Mouse (Mus musculus) liver, embryonic 13.5 days (tissue): ENCODE measurements around the gene Caln1. TPM values are rescaled to one million over a fixed set of nuclear protein-coding genes. Genes with fewer than 3 reads are reported as not detected.

Experiments used
- ATAC-seq: fragments of 200-750 bp; cut with Nextera tagmentation; 2 replicates; pipeline ENCODE4 v1.8.0; 2017; ENCODE audit warnings: low read depth, mild to moderate bottlenecking, moderate number of reproducible peaks, moderate library complexity
- DNase-seq: peaks from one replicate; pipeline ENCODE4 v3.0.0; 2022
- H3K27ac ChIP-seq: fragments of 300-500 bp; sonication (generic); 2 replicates; pipeline ENCODE4 v1.5.1; 2015; ENCODE audit warnings: moderate library complexity, mild to moderate bottlenecking, inconsistent platforms
- H3K27me3 ChIP-seq: fragments of 300-500 bp; sonication (generic); 2 replicates; pipeline ENCODE4 v1.6.1; 2015; ENCODE audit warnings: mild to moderate bottlenecking, inconsistent platforms
- H3K36me3 ChIP-seq: fragments of 300-500 bp; sonication (generic); 2 replicates; pipeline ENCODE4 v1.6.1; 2015; ENCODE audit warnings: mild to moderate bottlenecking, inconsistent platforms
- H3K4me1 ChIP-seq: fragments of 300-500 bp; sonication (generic); replicated peaks from 2 replicates; pipeline ENCODE4 v1.6.1; 2015; ENCODE audit warnings: inconsistent platforms
- H3K4me2 ChIP-seq: fragments of 300-500 bp; sonication (generic); 2 replicates; pipeline ENCODE4 v1.6.1; 2015; ENCODE audit warnings: inconsistent platforms, mild to moderate bottlenecking, moderate library complexity
- H3K4me3 ChIP-seq: fragments of 300-500 bp; sonication (generic); replicated peaks from 2 replicates; pipeline ENCODE4 v1.5.1; 2015; ENCODE audit warnings: mild to moderate bottlenecking, inconsistent platforms
- H3K9ac ChIP-seq: fragments of 300-500 bp; sonication (generic); 2 replicates; pipeline ENCODE4 v1.6.1; 2015; ENCODE audit warnings: mild to moderate bottlenecking, inconsistent platforms
- H3K9me3 ChIP-seq: fragments of 300-500 bp; sonication (generic); replicated peaks from 2 replicates; pipeline ENCODE4 v1.6.1; 2016; ENCODE audit warnings: inconsistent platforms
- WGBS: fragments of 180-500 bp; shearing (Covaris S2); methylation state at CpG from one replicate; pipeline ENCODE4 v1.1.7; 2015; ENCODE audit not compliant: insufficient replicate concordance; 5-methylcytosine and 5-hydroxymethylcytosine counted together
- polyA plus RNA-seq: library from polyadenylated mRNA; unstranded; fragments of >200 nt; fragmentation: Nextera tagmentation; extraction: Ambion mirVana; gene quantifications from 2 replicates; pipeline ENCODE4 v1.2.1, GENCODE M21; 2015

Gene Caln1
- polyA plus RNA-seq, 1 experiment from 2014 or later = not detected

DNA sequence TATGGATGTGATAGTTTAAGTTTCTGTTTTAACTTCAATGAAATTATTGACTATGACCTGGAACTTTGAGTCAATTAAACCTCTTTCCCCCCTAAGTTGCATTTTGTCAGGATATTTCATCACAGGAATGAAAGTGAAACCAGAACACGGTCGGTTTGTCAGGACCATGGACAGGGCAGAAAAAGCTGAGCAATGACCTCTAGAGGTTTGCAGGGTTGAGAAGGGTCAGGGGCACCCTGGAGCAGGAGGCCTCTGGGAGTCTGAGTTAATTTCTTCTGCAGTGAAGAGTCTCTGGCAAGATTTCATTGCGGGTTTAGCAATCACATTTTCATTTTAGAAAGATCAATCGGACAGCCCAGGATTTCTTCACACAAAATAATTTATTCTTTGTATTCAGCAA is 184.7 kb downstream of the Caln1 start:
- H3K9me3 ChIP-seq = peaks cover 13% of the 10 kb centered on the region
- no peaks in the 10 kb centered on the region for H3K4me1 ChIP-seq
- H3K4me2 ChIP-seq = no peak overlapping the region
- DNase-seq = no peak
- no peak for ATAC-seq
- WGBS = 48% methylated on average over 4 of the region's 4 CpGs
- no peak overlapping the region for H3K4me3 ChIP-seq
- no peaks in the 10 kb centered on the region for H3K36me3 ChIP-seq
- no peak overlapping the region for H3K9ac ChIP-seq
- no peak overlapping the region for H3K27ac ChIP-seq
- no peaks in the 10 kb centered on the region for H3K27me3 ChIP-seq

DNA sequence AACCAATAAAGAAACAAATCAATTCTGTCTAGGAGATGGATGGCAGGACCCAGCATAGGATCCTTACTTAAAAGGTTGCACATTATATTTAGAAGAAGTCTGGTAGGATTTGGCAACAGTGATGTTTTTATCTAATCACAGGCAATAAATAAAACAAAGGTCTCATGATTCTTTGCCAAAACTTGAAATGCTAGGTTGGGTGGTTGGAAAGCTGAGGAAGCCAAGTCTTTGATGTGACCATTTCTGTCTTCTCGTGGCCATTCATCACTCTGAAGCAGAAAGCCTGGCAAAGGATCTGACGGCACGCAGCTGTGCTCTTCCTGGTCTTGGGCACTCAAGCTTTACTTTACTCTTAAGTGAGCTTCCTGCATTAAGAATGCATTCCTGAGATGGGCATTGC is 193.9 kb downstream of the Caln1 start:
- WGBS = 66% methylated on average over 3 of the region's 3 CpGs
- Histone ChIP-seq H3K9ac (no peak overlapping the region), H3K4me3 (no peak overlapping the region), H3K36me3 (no peaks in the 10 kb centered on the region), H3K4me2 (no peak overlapping the region), H3K27ac (no peak overlapping the region), H3K27me3 (no peaks in the 10 kb centered on the region), H3K4me1 (no peaks in the 10 kb centered on the region), H3K9me3 (0 out of 2 replicates have a peak, but pooled peaks cover 5% of the 10 kb centered on the region)
- no peak for ATAC-seq
- DNase-seq = no peak

DNA sequence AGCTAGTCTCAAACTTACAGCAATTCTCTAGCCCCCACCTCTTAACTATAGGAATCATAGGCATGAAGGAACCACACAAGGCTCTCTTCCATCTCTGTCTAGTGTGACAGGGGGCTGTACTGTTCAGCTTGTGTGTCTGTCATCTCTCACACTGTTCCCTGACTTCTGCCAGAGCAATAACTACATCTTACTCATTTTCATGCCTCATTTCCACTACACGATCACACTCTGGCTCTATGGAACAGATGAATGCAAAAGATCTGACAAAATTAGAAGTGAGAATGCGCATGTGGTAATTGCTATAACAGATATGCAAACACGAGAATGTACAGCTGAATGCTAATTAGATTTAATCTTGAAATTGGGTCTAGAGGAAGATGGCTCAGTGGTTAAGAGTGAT is 196.7 kb downstream of the Caln1 start:
- no peak overlapping the region for H3K4me3 ChIP-seq
- H3K9me3 ChIP-seq = no peaks in the 10 kb centered on the region
- H3K27me3 ChIP-seq = no peaks in the 10 kb centered on the region
- ATAC-seq (no peak), DNase-seq (no peak)
- H3K36me3 ChIP-seq = no peaks in the 10 kb centered on the region
- H3K4me1 ChIP-seq = no peaks in the 10 kb centered on the region
- H3K27ac ChIP-seq = no peak overlapping the region
- H3K4me2 ChIP-seq = no peak overlapping the region
- 64% methylated on average over 3 of the region's 3 CpGs for WGBS
- H3K9ac ChIP-seq = no peak overlapping the region

DNA sequence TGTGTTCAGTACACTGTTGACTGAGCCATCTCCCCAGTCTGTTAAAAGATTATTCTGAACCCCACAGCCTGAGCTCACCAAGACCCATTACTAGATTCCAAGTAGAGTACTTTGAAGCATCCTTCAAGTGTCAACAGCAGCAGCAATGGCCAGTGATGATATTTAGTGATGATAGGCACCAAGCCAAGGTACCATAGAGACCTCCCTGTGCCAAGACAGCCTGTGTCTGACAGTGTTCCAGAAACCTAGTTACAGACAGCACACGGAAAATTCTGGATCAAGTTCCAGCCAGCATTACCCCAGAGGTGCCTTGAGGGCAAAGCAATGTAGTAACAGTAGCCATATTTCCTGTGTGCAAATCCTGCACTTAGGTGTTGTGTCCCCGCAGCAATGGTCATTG is 208.3 kb downstream of the Caln1 start:
- WGBS = 57% methylated on average over 2 of the region's 2 CpGs
- Histone ChIP-seq H3K36me3 (no peaks in the 10 kb centered on the region), H3K4me3 (no peak overlapping the region)

DNA sequence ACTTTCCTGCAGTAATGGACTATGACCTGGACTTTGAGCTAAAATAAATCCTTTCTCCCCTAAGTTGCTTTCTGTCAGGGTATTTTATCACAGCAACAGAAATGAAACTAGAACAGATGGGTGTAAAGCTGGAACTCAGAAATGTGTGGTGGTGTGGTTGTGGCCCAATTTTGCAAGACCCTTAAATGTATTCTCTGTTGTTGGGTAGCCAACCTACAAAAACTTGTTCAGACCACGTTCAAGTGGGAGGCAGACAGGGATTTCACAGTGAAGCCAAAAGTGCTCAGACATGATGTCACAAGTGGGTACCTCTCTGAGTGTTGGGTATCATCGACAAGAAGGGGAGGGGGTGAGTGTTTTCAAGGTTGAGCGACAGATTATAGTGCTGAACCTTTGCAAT is 214.8 kb downstream of the Caln1 start:
- 54% methylated on average over 3 of the region's 3 CpGs for WGBS
- DNase-seq (no peak), ATAC-seq (no peak)
- Histone ChIP-seq H3K4me1 (no peaks in the 10 kb centered on the region), H3K4me2 (no peak overlapping the region), H3K4me3 (no peak overlapping the region), H3K36me3 (no peaks in the 10 kb centered on the region), H3K27ac (no peak overlapping the region), H3K27me3 (no peaks in the 10 kb centered on the region), H3K9me3 (peaks cover 7% of the 10 kb centered on the region), H3K9ac (no peak overlapping the region)

More for the DNA sequence above, 208.3 kb downstream of the Caln1 start:
- H3K4me1 ChIP-seq = no peaks in the 10 kb centered on the region
- ATAC-seq (no peak), DNase-seq (no peak)
- H3K9me3 ChIP-seq = no peaks in the 10 kb centered on the region
- H3K9ac ChIP-seq = no peak overlapping the region
- no peak overlapping the region for H3K27ac ChIP-seq
- no peak overlapping the region for H3K4me2 ChIP-seq
- H3K27me3 ChIP-seq = no peaks in the 10 kb centered on the region

DNA sequence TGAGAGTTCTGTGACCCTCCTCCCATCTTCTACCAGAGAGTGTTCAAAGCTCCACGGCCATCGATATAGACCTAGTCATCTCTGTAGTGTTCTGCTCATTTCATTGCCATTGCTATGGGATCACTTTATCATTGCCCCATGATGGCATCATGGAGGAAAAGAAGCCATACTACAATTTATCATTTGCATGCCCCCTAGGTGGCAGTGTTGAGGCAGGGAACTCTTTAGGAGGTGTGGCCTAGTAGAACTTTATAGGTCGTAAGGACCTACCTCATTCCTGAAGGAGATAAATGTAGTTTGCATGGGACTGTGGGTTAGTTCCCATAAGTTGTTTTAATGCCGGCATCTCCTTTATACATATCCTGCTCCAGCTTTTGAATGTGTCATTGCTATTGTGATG is 217.0 kb downstream of the Caln1 start:
- ATAC-seq = no peak
- 76% methylated on average over 4 of the region's 4 CpGs for WGBS
- H3K9ac ChIP-seq = no peak overlapping the region
- H3K36me3 ChIP-seq = no peaks in the 10 kb centered on the region
- H3K4me2 ChIP-seq = no peak overlapping the region
- no peaks in the 10 kb centered on the region for H3K4me1 ChIP-seq
- H3K4me3 ChIP-seq = no peak overlapping the region
- no peak overlapping the region for H3K27ac ChIP-seq
- H3K27me3 ChIP-seq = no peaks in the 10 kb centered on the region
- peak; percentile 2 for DNase-seq
- H3K9me3 ChIP-seq = peaks cover 7% of the 10 kb centered on the region

DNA sequence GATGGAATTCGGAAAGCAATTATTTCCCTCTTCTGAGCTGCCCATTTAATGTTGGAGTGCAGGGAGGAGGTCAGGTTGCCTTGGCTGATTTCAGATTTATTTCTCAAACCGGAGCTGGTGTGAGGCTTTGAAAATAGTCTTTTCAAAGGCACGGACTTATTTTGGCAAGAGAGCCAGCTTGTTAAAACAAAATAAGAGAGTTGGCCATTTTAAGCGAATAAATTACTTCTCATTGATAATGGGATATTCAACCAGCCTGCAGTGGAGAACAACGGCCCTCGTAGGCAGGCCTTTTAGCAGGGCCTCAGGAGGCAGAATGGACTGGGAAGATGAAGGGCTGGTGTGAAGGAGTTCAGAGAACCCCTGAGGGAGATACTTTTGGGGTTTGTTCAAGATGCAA is 227.3 kb downstream of the Caln1 start:
- no peak for ATAC-seq
- DNase-seq = no peak
- Histone ChIP-seq H3K36me3 (no peaks in the 10 kb centered on the region), H3K27me3 (no peaks in the 10 kb centered on the region), H3K4me3 (no peak overlapping the region), H3K9ac (no peak overlapping the region), H3K27ac (no peak overlapping the region), H3K4me1 (no peaks in the 10 kb centered on the region), H3K9me3 (0 out of 2 replicates have a peak, but pooled peaks cover 16% of the 10 kb centered on the region), H3K4me2 (no peak overlapping the region)
- 64% methylated on average over 6 of the region's 6 CpGs for WGBS

DNA sequence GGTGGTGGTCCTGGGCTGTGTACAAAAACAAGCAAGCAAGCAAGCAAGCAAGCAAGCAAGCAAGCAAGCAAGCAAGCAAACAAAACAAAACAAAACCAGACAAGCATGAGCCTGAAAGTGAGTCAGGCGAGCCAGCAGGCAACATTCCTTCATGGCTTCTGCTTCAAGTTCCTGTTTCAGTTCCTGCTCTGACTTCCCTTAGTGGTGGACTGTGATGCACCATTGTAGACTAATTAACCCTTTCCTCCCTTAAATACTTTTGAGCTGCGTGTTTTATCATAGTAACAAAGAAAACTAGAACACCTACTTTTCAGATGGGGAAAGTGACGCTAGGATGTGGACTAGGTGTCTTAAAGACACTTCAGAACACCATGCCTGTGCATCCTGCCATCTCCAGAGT is 244.4 kb downstream of the Caln1 start:
- Histone ChIP-seq H3K4me3 (no peak overlapping the region), H3K27ac (no peak overlapping the region), H3K9ac (no peak overlapping the region), H3K9me3 (0 out of 2 replicates have a peak, but pooled peaks cover 4% of the 10 kb centered on the region), H3K4me1 (no peaks in the 10 kb centered on the region), H3K36me3 (no peaks in the 10 kb centered on the region), H3K4me2 (no peak overlapping the region), H3K27me3 (no peaks in the 10 kb centered on the region)
- ATAC-seq = no peak
- WGBS = 54% methylated on average over 3 of the region's 3 CpGs
- no peak for DNase-seq

DNA sequence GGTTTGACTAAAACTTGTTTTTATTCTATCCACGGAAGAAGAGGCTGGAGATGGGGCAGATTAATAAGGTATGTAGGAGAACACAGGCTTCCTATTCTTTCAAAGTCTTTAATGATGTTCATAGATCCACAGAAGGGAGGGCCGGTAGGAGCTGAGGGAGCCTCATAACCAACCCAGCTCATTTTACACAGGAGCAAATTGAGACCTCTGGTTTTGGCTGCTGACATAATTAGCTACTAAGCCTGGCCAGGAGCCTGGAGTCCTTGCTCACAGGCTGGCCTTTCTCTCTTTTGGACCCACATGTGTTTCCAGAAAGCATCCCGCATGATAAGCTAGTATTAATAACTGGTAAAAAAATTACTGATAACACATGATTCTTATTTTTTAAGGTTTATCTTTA is 245.0 kb downstream of the Caln1 start:
- 63% methylated on average over 3 of the region's 3 CpGs for WGBS
- Histone ChIP-seq H3K9me3 (0 out of 2 replicates have a peak, but pooled peaks cover 4% of the 10 kb centered on the region), H3K4me2 (no peak overlapping the region), H3K27ac (no peak overlapping the region), H3K27me3 (no peaks in the 10 kb centered on the region), H3K36me3 (no peaks in the 10 kb centered on the region), H3K4me1 (no peaks in the 10 kb centered on the region), H3K4me3 (no peak overlapping the region), H3K9ac (no peak overlapping the region)
- ATAC-seq (no peak), DNase-seq (no peak)

DNA sequence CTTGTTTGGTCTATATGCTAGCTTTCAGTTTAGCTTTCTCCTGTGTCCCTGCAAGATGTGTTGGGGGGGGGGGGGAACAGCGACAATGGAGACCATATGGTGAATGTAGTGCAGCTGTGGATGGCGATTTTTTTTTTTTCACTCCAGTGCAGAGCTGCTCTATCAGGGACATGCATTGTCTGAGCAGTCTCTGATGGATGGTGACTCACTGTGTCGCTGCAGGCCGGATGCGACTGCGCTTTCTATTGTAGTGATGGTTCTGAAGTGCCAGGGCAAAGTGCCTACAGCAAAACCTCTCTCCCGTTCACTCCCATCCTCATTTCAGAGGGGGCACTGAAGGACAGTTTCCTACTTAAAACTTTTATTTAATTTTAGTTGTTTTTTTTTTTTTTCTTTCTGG is 250.8 kb downstream of the Caln1 start:
- Histone ChIP-seq H3K9ac (no peak overlapping the region), H3K27ac (no peak overlapping the region), H3K4me1 (no peaks in the 10 kb centered on the region), H3K4me3 (no peak overlapping the region), H3K9me3 (peaks cover 7% of the 10 kb centered on the region; the same call in 1 of the 2 replicates), H3K27me3 (no peaks in the 10 kb centered on the region), H3K36me3 (no peaks in the 10 kb centered on the region), H3K4me2 (no peak overlapping the region)
- ATAC-seq (no peak), DNase-seq (no peak)
- WGBS = 68% methylated on average over 7 of the region's 7 CpGs

DNA sequence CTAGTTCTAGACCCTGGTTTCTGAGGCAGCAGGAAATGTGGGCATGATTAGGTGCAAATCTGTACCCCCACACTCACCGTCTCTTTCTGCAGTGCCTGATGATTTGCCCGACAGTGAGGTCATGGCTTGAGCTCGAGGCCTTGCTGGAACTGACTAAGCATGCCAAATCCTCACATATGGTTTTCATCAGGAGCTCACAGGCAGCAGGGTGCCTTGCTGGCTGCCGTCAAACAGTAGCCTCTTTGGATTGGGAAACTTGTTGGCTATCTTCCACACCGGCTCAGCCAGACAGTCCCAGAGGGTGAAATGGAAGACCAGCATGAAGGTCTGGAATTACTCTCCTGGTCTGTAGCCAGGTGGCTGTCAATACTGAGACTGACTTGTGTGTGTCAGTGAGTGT is 254.0 kb downstream of the Caln1 start:
- no peaks in the 10 kb centered on the region for H3K27me3 ChIP-seq
- H3K9ac ChIP-seq = no peak overlapping the region
- WGBS = 63% methylated on average over 5 of the region's 5 CpGs
- no peaks in the 10 kb centered on the region for H3K36me3 ChIP-seq
- H3K4me1 ChIP-seq = no peaks in the 10 kb centered on the region
- no peak overlapping the region for H3K4me2 ChIP-seq
- ATAC-seq = no peak
- no peak overlapping the region for H3K4me3 ChIP-seq
- H3K9me3 ChIP-seq = peaks cover 5% of the 10 kb centered on the region; the same call in 1 of the 2 replicates
- H3K27ac ChIP-seq = no peak overlapping the region
- DNase-seq = no peak

DNA sequence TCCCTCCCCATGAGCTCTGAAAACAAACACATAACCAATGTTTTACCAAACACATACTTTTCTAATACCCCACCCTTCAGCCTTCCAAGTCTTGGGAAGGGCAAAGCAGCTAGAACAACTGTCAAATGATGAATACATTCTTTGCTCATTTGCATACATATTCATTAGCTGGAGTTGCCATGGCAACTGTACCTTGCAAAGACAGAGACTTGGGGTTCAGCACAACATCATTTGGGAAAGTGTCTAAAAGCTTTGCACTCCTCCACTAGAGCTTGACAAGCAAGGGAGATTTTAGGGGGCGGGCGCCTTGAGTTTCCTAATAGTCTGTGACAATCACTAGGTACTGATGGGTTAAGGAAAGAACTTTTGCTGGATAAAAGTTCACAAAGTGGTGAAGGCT is 258.5 kb downstream of the Caln1 start:
- H3K36me3 ChIP-seq = no peaks in the 10 kb centered on the region
- no peaks in the 10 kb centered on the region for H3K4me1 ChIP-seq
- no peak overlapping the region for H3K27ac ChIP-seq
- H3K4me2 ChIP-seq = no peak overlapping the region
- no peaks in the 10 kb centered on the region for H3K27me3 ChIP-seq
- 53% methylated on average over 2 of the region's 2 CpGs for WGBS
- no peak overlapping the region for H3K9ac ChIP-seq
- H3K9me3 ChIP-seq = peaks cover 12% of the 10 kb centered on the region
- H3K4me3 ChIP-seq = no peak overlapping the region
- DNase-seq (no peak), ATAC-seq (no peak)
